Mouse (Mus musculus) heart, embryonic 13.5 days (tissue): ENCODE data around the gene Olfr204. TPM values are rescaled to one million over a fixed set of nuclear protein-coding genes. Genes with fewer than 3 reads are reported as not detected.

Source experiments
- polyA plus RNA-seq: library from polyadenylated mRNA; unstranded; fragments of >200 nt; fragmentation: Nextera tagmentation; extraction: Ambion mirVana; gene quantifications from 2 replicates; pipeline ENCODE4 v1.2.1, GENCODE M21; 2015

Gene Olfr204
- polyA plus RNA-seq, 1 experiment from 2014 or later, result not detected

Other genes starting within 250 kb of the Olfr204 start
- not detected in 2 replicates for gene Olfr190, start 240.2 kb downstream of the Olfr204 start, polyA plus RNA-seq
- not detected in 2 replicates for gene Olfr191, start 228.4 kb downstream of the Olfr204 start, polyA plus RNA-seq
- not detected in 2 replicates for gene Olfr193, start 206.4 kb downstream of the Olfr204 start, polyA plus RNA-seq
- gene Olfr194, start 197.2 kb downstream of the Olfr204 start, polyA plus RNA-seq, result not detected in 2 replicates
- gene Olfr195, start 171.2 kb downstream of the Olfr204 start, polyA plus RNA-seq, result not detected in 2 replicates
- not detected in 2 replicates for gene Olfr196, start 147.8 kb downstream of the Olfr204 start, polyA plus RNA-seq
- not detected in 2 replicates for gene Olfr198, start 114.7 kb downstream of the Olfr204 start, polyA plus RNA-seq
- gene Olfr199, start 98.5 kb downstream of the Olfr204 start, polyA plus RNA-seq, result not detected in 2 replicates
- gene Olfr201, start 45.6 kb downstream of the Olfr204 start, polyA plus RNA-seq, result not detected in 2 replicates
- not detected in 2 replicates for gene Olfr202, start 31.5 kb downstream of the Olfr204 start, polyA plus RNA-seq
- not detected in 2 replicates for gene Olfr203, start 19.4 kb downstream of the Olfr204 start, polyA plus RNA-seq
- gene Olfr205, start 12.9 kb upstream of the Olfr204 start, polyA plus RNA-seq, result not detected in 2 replicates
- not detected in 2 replicates for gene Olfr206, start 31.0 kb upstream of the Olfr204 start, polyA plus RNA-seq
- not detected in 2 replicates for gene Olfr209, start 45.7 kb upstream of the Olfr204 start, polyA plus RNA-seq
- not detected in 2 replicates for gene Gabrr3, start 89.1 kb upstream of the Olfr204 start, polyA plus RNA-seq
- gene Riox2, start 153.5 kb upstream of the Olfr204 start, polyA plus RNA-seq, result 23.6 and 24.8 TPM in 2 replicates